Mouse (Mus musculus) embryonic fibroblast, embryonic 13.5 days (primary cell): ENCODE data around the gene Oxld1.

Experiments
- CTCF ChIP-seq: IDR thresholded peaks from 2 replicates; pipeline ENCODE4 v1.5.1; 2011; ENCODE audit warnings: mild to moderate bottlenecking, control low read depth, low read length, moderate library complexity, borderline replicate concordance; ENCODE audit not compliant: insufficient read depth
- POLR2A ChIP-seq: IDR thresholded peaks from 2 replicates; pipeline ENCODE4 v1.6.1; 2011; ENCODE audit warnings: low read depth, mild to moderate bottlenecking, control low read depth, low read length, moderate library complexity

DNA sequence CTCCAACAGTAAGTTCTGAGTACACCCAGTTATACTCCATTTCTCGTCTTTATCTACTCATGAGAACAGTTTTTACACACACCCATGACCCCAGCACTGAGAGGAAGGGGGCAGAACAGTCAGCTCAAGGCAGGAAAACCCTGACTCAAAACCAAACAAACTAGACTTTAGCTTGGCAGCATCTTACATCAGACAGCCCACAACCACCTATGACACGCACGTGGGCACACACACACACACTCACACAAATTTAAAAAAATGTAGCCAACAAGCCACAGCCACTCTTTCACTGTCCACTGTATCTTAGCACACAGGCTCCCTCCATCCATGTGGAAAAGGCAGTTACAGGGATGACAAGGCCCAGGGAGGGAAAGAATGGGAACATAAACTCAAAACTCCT, 31.1 kb downstream of the Oxld1 start:
- TF ChIP-seq POLR2A (no peak), CTCF (no peak)
